Mouse (Mus musculus): Measurements from ENCODE around the gene Rnls.

Rnls gene

GRCm38 (mm10) chr19:33103851-33104250 is 288.2 kb downstream of the Rnls start:
- no peak for DNase-seq (ENCODE audit: inconsistent ontology term)

GRCm38 (mm10) chr19:33102783-33103139 is 289.3 kb downstream of the Rnls start:
- DNase-seq (ENCODE audit: inconsistent ontology term): no peak

GRCm38 (mm10) chr19:33102008-33102782 is 289.9 kb downstream of the Rnls start:
- no peak for DNase-seq (ENCODE audit: inconsistent ontology term)

GRCm38 (mm10) chr19:33101093-33102007 is 290.7 kb downstream of the Rnls start:
- peak; percentile 17 for DNase-seq (ENCODE audit: inconsistent ontology term)

- DNase-seq (ENCODE audit: inconsistent ontology term): no peak
These were observed 291.5 kb downstream of the Rnls start for GRCm38 (mm10) chr19:33100598-33100997.

- no peak for DNase-seq (ENCODE audit: inconsistent ontology term)
These were observed 292.1 kb downstream of the Rnls start for GRCm38 (mm10) chr19:33100031-33100430.

- no peak for DNase-seq (ENCODE audit: inconsistent ontology term)
These were observed 292.8 kb downstream of the Rnls start for GRCm38 (mm10) chr19:33099201-33099788.

GRCm38 (mm10) chr19:33097691-33098090 is 294.4 kb downstream of the Rnls start:
- no peak for DNase-seq (ENCODE audit: inconsistent ontology term)

GRCm38 (mm10) chr19:33096581-33096980 is 295.5 kb downstream of the Rnls start:
- no peak for DNase-seq (ENCODE audit: inconsistent ontology term)

GRCm38 (mm10) chr19:33092575-33092974 is 299.5 kb downstream of the Rnls start:
- no peak for DNase-seq (ENCODE audit: inconsistent ontology term)

GRCm38 (mm10) chr19:33091324-33091723 is 300.8 kb downstream of the Rnls start:
- no peak for DNase-seq (ENCODE audit: inconsistent ontology term)

- DNase-seq (ENCODE audit: inconsistent ontology term): no peak
These were observed 303.2 kb downstream of the Rnls start for GRCm38 (mm10) chr19:33088868-33089267.

GRCm38 (mm10) chr19:33087961-33088360 is 304.1 kb downstream of the Rnls start:
- no peak for DNase-seq (ENCODE audit: inconsistent ontology term)
